Mouse (Mus musculus) stomach, postnatal 0 days (tissue): Measurements from ENCODE around the gene Pkp4.

Source experiments
- CTCF ChIP-seq: IDR thresholded peaks from 2 replicates; pipeline ENCODE4 v1.5.1; 2016; ENCODE audit warnings: antibody characterized with exemption, low read depth, mild to moderate bottlenecking, moderate library complexity
- EP300 ChIP-seq: optimal IDR thresholded peaks from 2 replicates; pipeline ENCODE3; 2016; ENCODE audit warnings: antibody characterized with exemption

DNA sequence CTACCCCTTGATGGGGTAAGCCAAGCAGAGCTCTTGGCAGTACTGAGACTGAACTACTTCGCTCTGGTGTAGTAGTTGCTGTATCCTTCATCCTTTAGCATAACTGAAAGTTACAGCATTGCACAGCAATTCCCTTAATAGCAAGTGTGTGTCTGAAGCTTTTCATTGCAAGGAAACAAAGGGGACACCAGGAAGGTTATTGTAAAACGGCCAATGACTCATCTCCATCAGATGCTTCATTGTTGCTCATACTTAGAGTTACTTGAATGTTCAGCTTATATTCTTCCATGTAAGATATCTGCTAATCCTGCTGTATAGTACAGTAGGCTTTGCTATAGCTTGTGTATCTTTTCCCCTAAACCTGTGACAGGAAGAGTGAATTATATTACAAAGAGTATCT, 128.8 kb downstream of the Pkp4 start:
- TF ChIP-seq CTCF, result no peak
- TF ChIP-seq EP300, result no peak
